Mouse (Mus musculus): Measurements from ENCODE around the gene Icam4. TPM values are rescaled to one million over a fixed set of nuclear protein-coding genes. Genes with fewer than 3 reads are reported as not detected.

The Icam4 gene
- polyA plus RNA-seq, 1 experiment from 2014 or later: not detected

- Histone ChIP-seq H3K9me3 (no peaks in the 10 kb centered on the region), H3K27ac (replicated peaks) (peak overlapping the region; percentile 56), H3K36me3 (no peaks in the 10 kb centered on the region), H3K4me2 (peak overlapping the region; percentile 85), H3K9ac (0 out of 2 replicates have a peak overlapping the region, but pooled peaks have one; percentile 0), H3K4me1 (replicated peaks) (peaks cover 61% of the 10 kb centered on the region), H3K4me3 (peak overlapping the region; percentile 47), H3K27me3 (peaks cover 74% of the 10 kb centered on the region)
- 0% methylated on average over 13 of the region's 13 CpGs for WGBS
- peak; percentile 51 for ATAC-seq (ENCODE audit: low FRiP score, low read depth)
Measured at GRCm38 (mm10) chr9:21030781-21031250, 1.6 kb downstream of the Icam4 start.

- Histone ChIP-seq H3K9me3 (no peaks in the 10 kb centered on the region), H3K36me3 (no peaks in the 10 kb centered on the region), H3K27ac (replicated peaks) (peak overlapping the region; percentile 56), H3K27me3 (peaks cover 79% of the 10 kb centered on the region), H3K4me3 (peak overlapping the region; percentile 47), H3K4me2 (peak overlapping the region; percentile 85), H3K4me1 (replicated peaks) (peaks cover 65% of the 10 kb centered on the region), H3K9ac (peak overlapping the region; percentile 32)
- peak; percentile 72 for ATAC-seq (ENCODE audit: low FRiP score, low read depth)
- under 1% methylated on average over 36 of the region's 36 CpGs for WGBS
Measured at GRCm38 (mm10) chr9:21031251-21031895, 2.2 kb downstream of the Icam4 start.

GRCm38 (mm10) chr9:21031896-21032351, 2.8 kb downstream of the Icam4 start, which contains the start of gene Icam5:
Gene Icam5, plus strand, starts transcription at chr9:21032073.
- H3K4me3 ChIP-seq: peak within 1 kb of the TSS; percentile 47
- H3K4me2 ChIP-seq: peak within 1 kb of the TSS; percentile 85
- peak within 1 kb of the TSS; percentile 56 for H3K27ac ChIP-seq (replicated peaks)
- peaks cover 71% of the 10 kb centered on the region for H3K4me1 ChIP-seq (replicated peaks)
- WGBS: under 1% methylated on average over 35 of the region's 35 CpGs
- H3K36me3 ChIP-seq: no peaks in the 10 kb centered on the region
- H3K27me3 ChIP-seq: peaks cover 80% of the 10 kb centered on the region
- H3K9me3 ChIP-seq: no peaks in the 10 kb centered on the region
- H3K9ac ChIP-seq: peak within 1 kb of the TSS; percentile 32
- ATAC-seq (ENCODE audit: low FRiP score, low read depth): peak; percentile 13; the same call in 1 of the 2 replicates

DNA sequence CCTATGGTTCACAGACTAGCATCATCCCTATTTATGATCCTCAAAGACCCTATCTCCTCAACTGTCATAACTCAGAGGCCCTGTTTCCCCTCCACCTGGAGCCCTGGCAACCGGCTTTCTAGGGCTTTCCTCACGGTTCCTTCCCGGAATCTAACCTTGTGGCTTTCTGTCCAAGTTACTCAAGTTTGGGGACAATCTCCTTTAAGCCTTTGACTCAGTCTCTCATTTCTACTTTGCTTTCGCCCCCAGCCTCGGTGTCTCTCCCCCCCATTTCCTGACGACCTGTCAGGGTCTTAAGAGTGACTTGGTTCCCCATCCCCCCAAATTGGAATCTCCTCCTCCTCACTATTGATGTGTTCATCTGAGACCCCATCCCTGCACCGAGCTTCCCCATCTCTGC, 3.3 kb downstream of the Icam4 start:
- WGBS: 1% methylated on average over 7 of the region's 7 CpGs
- Histone ChIP-seq H3K36me3 (no peaks in the 10 kb centered on the region), H3K4me3 (peak overlapping the region; percentile 47), H3K9me3 (no peaks in the 10 kb centered on the region), H3K27me3 (peaks cover 80% of the 10 kb centered on the region), H3K4me1 (replicated peaks) (peaks cover 76% of the 10 kb centered on the region), H3K27ac (replicated peaks) (no peak overlapping the region), H3K9ac (no peak overlapping the region), H3K4me2 (peak overlapping the region; percentile 85)
- no peak for ATAC-seq (ENCODE audit: low FRiP score, low read depth)

DNA sequence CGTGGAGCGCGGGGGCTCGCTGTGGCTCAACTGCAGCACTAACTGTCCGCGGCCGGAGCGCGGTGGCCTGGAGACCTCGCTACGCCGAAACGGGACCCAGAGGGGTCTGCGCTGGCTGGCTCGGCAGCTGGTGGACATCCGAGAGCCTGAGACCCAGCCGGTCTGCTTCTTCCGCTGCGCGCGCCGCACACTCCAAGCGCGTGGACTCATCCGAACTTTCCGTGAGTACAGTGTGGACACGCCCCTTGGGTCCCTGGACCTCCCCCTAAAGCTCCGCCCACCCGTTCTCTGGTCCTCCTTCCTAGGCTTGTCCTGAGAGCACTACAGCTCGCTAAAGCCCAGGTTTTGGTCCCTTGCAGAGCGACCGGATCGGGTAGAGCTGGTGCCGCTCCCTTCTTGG, 4.0 kb downstream of the Icam4 start:
- Histone ChIP-seq H3K27ac (replicated peaks) (no peak overlapping the region), H3K4me3 (peak overlapping the region; percentile 47), H3K9ac (0 out of 2 replicates have a peak overlapping the region, but pooled peaks have one; percentile 11), H3K27me3 (peaks cover 81% of the 10 kb centered on the region), H3K4me1 (replicated peaks) (peaks cover 83% of the 10 kb centered on the region), H3K9me3 (no peaks in the 10 kb centered on the region), H3K36me3 (no peaks in the 10 kb centered on the region), H3K4me2 (peak overlapping the region; percentile 85)
- WGBS: under 1% methylated on average over 32 of the region's 34 CpGs
- ATAC-seq (ENCODE audit: low FRiP score, low read depth): no peak

GRCm38 (mm10) chr9:21034481-21035085, 5.4 kb downstream of the Icam4 start:
- 5% methylated on average over 17 of the region's 17 CpGs for WGBS
- H3K27me3 ChIP-seq: peaks cover 84% of the 10 kb centered on the region
- no peaks in the 10 kb centered on the region for H3K36me3 ChIP-seq
- H3K4me2 ChIP-seq: peak overlapping the region; percentile 87; the same call in 1 of the 2 replicates
- H3K4me1 ChIP-seq (replicated peaks): peaks cover 82% of the 10 kb centered on the region
- H3K27ac ChIP-seq (replicated peaks): no peak overlapping the region
- no peak overlapping the region for H3K9ac ChIP-seq
- no peaks in the 10 kb centered on the region for H3K9me3 ChIP-seq
- peak overlapping the region; percentile 52 for H3K4me3 ChIP-seq
- no peak for ATAC-seq (ENCODE audit: low FRiP score, low read depth)

GRCm38 (mm10) chr9:21035586-21035985, 6.4 kb downstream of the Icam4 start:
- H3K27me3 ChIP-seq: peaks cover 84% of the 10 kb centered on the region
- peak overlapping the region; percentile 52 for H3K4me3 ChIP-seq
- peaks cover 72% of the 10 kb centered on the region for H3K4me1 ChIP-seq (replicated peaks)
- no peak overlapping the region for H3K9ac ChIP-seq
- H3K27ac ChIP-seq (replicated peaks): no peak overlapping the region
- H3K9me3 ChIP-seq: no peaks in the 10 kb centered on the region
- ATAC-seq (ENCODE audit: low FRiP score, low read depth): no peak
- WGBS: 20% methylated on average over 9 of the region's 9 CpGs
- H3K4me2 ChIP-seq: peak overlapping the region; percentile 87
- H3K36me3 ChIP-seq: no peaks in the 10 kb centered on the region

DNA sequence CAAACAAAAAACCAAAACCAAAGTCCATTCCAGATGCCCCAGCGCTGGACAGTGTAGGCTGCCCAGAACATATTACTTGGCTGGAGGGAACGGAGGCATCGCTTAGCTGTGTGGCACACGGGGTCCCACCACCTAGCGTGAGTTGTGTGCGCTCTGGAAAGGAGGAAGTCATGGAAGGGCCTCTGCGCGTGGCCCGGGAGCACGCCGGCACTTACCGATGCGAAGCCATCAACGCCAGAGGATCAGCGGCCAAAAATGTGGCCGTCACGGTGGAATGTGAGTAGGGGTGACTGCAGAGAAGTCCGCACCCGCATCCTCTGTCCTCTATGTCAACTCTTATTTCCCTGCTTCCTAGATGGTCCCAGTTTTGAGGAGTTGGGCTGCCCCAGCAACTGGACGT, 7.0 kb downstream of the Icam4 start:
- WGBS: 9% methylated on average over 20 of the region's 20 CpGs
- H3K9ac ChIP-seq: no peak overlapping the region; the same call in 1 of the 2 replicates
- peaks cover 87% of the 10 kb centered on the region for H3K27me3 ChIP-seq
- H3K27ac ChIP-seq (replicated peaks): no peak overlapping the region
- H3K4me1 ChIP-seq (replicated peaks): peaks cover 66% of the 10 kb centered on the region
- no peaks in the 10 kb centered on the region for H3K9me3 ChIP-seq
- peak overlapping the region; percentile 87 for H3K4me2 ChIP-seq
- H3K4me3 ChIP-seq: peak overlapping the region; percentile 52
- ATAC-seq (ENCODE audit: low FRiP score, low read depth): no peak
- H3K36me3 ChIP-seq: no peaks in the 10 kb centered on the region

DNA sequence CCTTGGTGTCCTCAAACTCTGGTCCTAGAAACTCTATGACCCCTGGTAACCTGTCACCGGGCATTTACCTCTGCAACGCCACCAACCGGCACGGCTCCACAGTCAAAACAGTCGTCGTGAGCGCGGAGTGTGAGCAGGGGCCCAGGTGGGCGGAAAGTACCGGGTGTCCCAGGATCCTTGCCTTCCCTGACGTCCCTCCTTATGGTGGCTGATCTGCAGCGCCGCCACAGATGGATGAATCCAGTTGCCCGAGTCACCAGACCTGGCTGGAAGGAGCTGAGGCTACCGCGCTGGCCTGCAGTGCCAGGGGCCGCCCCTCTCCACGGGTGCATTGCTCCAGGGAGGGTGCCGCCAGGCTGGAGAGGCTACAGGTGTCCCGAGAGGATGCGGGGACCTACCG, 7.5 kb downstream of the Icam4 start:
- Histone ChIP-seq H3K27me3 (peaks cover 87% of the 10 kb centered on the region), H3K36me3 (no peaks in the 10 kb centered on the region), H3K9ac (peak overlapping the region; percentile 65; the same call in 1 of the 2 replicates), H3K27ac (replicated peaks) (no peak overlapping the region), H3K4me3 (peak overlapping the region; percentile 52), H3K4me1 (replicated peaks) (peaks cover 61% of the 10 kb centered on the region), H3K4me2 (peak overlapping the region; percentile 87), H3K9me3 (no peaks in the 10 kb centered on the region)
- WGBS: 1% methylated on average over 22 of the region's 22 CpGs
- no peak for ATAC-seq (ENCODE audit: low FRiP score, low read depth)

- Histone ChIP-seq H3K27ac (replicated peaks) (no peak overlapping the region), H3K36me3 (no peaks in the 10 kb centered on the region), H3K4me3 (peak overlapping the region; percentile 52), H3K27me3 (peaks cover 81% of the 10 kb centered on the region), H3K9me3 (no peaks in the 10 kb centered on the region), H3K4me1 (replicated peaks) (peaks cover 53% of the 10 kb centered on the region), H3K9ac (peak overlapping the region; percentile 65), H3K4me2 (peak overlapping the region; percentile 87)
- ATAC-seq (ENCODE audit: low FRiP score, low read depth): peak; percentile 73
- WGBS: 1% methylated on average over 31 of the region's 31 CpGs
Measured at GRCm38 (mm10) chr9:21037481-21037891, 8.3 kb downstream of the Icam4 start.

DNA sequence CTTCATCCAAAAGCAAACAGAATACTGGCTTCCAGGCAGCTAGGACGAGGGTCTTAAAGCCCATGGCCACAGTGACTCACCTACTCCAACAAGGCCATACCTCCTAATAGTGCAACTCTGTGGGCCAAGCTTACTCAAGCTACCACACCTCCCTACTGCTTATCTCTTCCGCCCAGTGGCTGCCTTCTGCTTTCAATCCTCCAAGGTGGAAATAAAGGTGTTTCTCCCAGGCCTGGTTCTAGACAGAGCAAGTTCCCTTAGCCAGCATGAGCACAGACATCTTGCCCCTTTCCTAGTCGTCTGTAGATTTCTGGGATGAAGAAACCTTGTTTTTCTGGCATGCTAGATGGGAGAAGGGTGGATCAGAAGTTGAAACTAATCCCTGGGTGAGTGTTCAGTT, 10.6 kb downstream of the Icam4 start:
- H3K4me2 ChIP-seq: no peak overlapping the region
- H3K27me3 ChIP-seq: peaks cover 60% of the 10 kb centered on the region
- no peaks in the 10 kb centered on the region for H3K9me3 ChIP-seq
- H3K9ac ChIP-seq: no peak overlapping the region
- H3K27ac ChIP-seq (replicated peaks): no peak overlapping the region
- WGBS: 73% methylated on average over 3 of the region's 3 CpGs
- no peak overlapping the region for H3K4me3 ChIP-seq
- H3K36me3 ChIP-seq: no peaks in the 10 kb centered on the region
- no peak for ATAC-seq (ENCODE audit: low FRiP score, low read depth)
- H3K4me1 ChIP-seq (replicated peaks): peaks cover 37% of the 10 kb centered on the region

DNA sequence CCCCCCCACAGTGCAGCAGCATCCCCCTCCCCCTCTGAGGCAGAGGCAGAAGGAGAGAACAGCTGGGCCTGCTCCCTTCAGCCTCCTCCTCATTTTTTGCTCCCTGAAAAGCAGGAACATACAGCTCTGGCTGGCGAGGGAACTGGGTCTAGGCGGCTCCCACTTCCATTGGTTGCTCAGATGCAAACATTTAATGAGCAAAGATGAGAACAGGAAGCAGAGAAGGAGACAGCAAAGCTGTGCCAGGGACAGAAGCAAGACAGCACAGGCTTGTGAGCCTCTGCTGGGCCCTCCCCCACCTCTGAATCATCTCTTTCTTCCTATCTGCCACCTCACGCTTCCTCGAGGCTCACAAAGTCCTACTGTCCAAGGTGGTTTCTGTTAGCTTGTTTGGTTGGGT, 12.1 kb downstream of the Icam4 start:
- WGBS: 56% methylated on average over 4 of the region's 4 CpGs

More for the DNA sequence above, 12.1 kb downstream of the Icam4 start:
- no peak for ATAC-seq (ENCODE audit: low FRiP score, low read depth)
- peaks cover 23% of the 10 kb centered on the region for H3K4me1 ChIP-seq (replicated peaks)
- no peak overlapping the region for H3K27ac ChIP-seq (replicated peaks)
- peaks cover 45% of the 10 kb centered on the region for H3K27me3 ChIP-seq
- no peak overlapping the region for H3K4me2 ChIP-seq
- H3K36me3 ChIP-seq: no peaks in the 10 kb centered on the region
- H3K9me3 ChIP-seq: no peaks in the 10 kb centered on the region
- no peak overlapping the region for H3K4me3 ChIP-seq
- no peak overlapping the region for H3K9ac ChIP-seq
